Comparison of ENCODE assay signal across 1 mouse cellular context in genomic region chr11:103332186-103332889, GRCm38 (mm10).
TF ChIP-seq lines count a peak whose summit lies in the region.

No protein-coding gene starts in this region.

TF ChIP-seq in CH12.LX, 34 proteins besides CTCF, POLR2A, EP300 and RAD21 (continued from another document):
- TF ChIP-seq SMC3 (IDR thresholded peaks at IDR 0.05; ENCODE audit: low read depth, low read length) (peak; percentile 99), NRF1 (IDR thresholded peaks at IDR 0.05; ENCODE audit: low read depth, low read length) (peak; percentile 35), USF1 (IDR thresholded peaks at IDR 0.05; ENCODE audit: low read depth, low read length) (no peak), SIN3A (IDR thresholded peaks at IDR 0.05; ENCODE audit: low read length) (peak; percentile 76), NELFE (IDR thresholded peaks at IDR 0.05; ENCODE audit: low read depth, low read length) (peak; percentile 85; the same call in 1 of the 2 replicates), E2F4 (IDR thresholded peaks at IDR 0.05; ENCODE audit: insufficient replicate concordance, low read depth, low read length) (no peak), MAZ (IDR thresholded peaks at IDR 0.05; ENCODE audit: low read depth, low read length) (peak; percentile 83; the same call in 1 of the 2 replicates), IRF4 (IDR thresholded peaks at IDR 0.05; ENCODE audit: low read depth, low read length) (peak; percentile 74), MXI1 (IDR thresholded peaks at IDR 0.05; ENCODE audit: low read depth, low read length) (peak; percentile 49; the same call in 1 of the 2 replicates), JUND (conservative IDR thresholded peaks at IDR 0.05; ENCODE audit: low read depth, low read length) (0 out of 2 replicates have a peak, but pooled peaks have one; percentile 24), ZNF384 (IDR thresholded peaks at IDR 0.05; ENCODE audit: low read depth, low read length) (peak; percentile 34; the same call in 1 of the 2 replicates), ETS1 (conservative IDR thresholded peaks at IDR 0.05; ENCODE audit: low read depth, low read length) (no peak), ZKSCAN1 (IDR thresholded peaks at IDR 0.05; ENCODE audit: borderline replicate concordance, low read depth, low read length) (no peak)
TF ChIP-seq in CH12.LX: peak in this region for 19.
